Mouse (Mus musculus): ENCODE results near the gene 3110082J24Rik. TPM values are rescaled to one million over a fixed set of nuclear protein-coding genes. Genes with fewer than 3 reads are reported as not detected.

Gene 3110082J24Rik
- polyA plus RNA-seq (2017; shearing (Covaris generic)) = not detected

DNA sequence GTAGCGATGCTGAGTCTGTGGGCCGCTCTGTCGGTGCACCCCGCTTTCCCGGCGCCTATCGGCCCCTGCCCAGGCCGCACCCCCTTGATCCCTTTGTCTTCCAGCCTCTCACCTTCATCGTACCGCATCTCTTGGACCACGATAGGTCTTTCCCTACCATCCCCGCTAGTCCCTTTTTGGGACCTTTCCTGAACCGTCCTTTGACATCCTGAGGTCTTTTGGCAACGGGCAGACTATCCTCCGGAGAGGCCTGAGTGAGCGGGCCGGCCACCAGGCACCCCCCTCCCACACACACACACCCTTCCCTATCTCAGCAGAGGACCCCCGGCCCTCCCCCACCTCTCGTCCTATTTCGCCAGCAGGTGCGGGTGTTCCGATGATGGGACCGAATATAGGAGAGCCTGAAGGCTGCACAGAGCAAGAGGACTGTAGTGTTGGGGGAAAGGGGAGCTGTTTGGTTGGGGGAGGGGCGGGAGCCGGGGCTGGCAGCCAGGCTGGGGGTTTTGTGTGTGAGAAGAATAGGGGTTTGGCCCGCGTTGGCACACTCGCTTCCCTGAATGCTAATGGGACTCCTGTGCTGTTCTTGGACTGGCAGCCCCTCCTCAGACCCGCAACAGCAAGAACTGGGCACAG lies at the start of gene 3110082J24Rik:
3110082J24Rik (minus strand) TSS at position 419 of the 633 bp plus-strand sequence.

DNA sequence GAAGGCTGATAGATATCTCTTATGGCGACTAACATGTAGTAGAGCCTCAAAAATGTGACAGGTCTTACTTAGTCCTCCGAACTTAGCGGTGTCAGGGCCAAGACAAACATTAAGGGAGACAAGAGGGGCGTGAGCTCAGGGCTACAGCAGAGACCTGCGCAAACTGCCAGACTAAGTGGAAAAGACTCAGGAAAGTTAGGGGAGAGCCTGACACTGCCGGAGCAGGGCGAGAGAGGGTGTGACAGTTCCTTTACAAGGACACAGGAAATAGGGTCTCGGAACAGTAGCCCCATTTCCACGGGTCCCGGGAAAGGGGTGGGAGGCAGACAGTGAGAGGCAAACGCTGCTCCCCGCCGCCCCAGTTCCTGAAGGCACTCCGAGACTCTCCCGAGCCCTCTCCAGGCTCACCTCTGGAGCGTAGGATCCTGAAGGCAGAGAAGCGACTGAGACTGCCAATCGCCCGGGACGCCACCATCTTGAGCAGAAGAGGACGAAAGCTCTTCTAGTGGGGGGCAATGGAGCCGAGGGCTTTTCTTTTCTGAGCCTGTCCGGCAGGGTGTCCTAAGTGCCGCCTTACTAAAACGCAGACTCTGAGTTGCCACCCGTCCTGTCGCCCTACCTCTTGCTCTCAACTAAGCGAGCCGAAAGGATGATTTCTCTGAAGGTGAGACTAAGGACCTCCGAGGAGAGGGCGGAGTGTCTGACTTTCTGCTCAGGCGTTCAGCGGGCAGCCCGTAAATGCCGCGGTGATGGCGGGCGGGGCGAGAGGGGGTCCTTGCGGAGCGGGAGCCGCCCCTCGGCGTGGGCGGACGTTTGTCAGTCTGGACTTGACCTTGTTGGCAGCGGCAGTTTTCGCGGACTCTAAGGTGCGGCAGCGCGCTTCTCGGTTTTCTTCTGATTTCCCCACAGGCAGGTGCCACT lies 48.8 kb upstream of the 3110082J24Rik start, which contains the start of the genes Hadha and Hadhb:
Hadha (minus strand) TSS at position 689 of the 921 bp plus-strand sequence.
Hadhb (plus strand) TSS at position 775 of the 921 bp plus-strand sequence.

DNA sequence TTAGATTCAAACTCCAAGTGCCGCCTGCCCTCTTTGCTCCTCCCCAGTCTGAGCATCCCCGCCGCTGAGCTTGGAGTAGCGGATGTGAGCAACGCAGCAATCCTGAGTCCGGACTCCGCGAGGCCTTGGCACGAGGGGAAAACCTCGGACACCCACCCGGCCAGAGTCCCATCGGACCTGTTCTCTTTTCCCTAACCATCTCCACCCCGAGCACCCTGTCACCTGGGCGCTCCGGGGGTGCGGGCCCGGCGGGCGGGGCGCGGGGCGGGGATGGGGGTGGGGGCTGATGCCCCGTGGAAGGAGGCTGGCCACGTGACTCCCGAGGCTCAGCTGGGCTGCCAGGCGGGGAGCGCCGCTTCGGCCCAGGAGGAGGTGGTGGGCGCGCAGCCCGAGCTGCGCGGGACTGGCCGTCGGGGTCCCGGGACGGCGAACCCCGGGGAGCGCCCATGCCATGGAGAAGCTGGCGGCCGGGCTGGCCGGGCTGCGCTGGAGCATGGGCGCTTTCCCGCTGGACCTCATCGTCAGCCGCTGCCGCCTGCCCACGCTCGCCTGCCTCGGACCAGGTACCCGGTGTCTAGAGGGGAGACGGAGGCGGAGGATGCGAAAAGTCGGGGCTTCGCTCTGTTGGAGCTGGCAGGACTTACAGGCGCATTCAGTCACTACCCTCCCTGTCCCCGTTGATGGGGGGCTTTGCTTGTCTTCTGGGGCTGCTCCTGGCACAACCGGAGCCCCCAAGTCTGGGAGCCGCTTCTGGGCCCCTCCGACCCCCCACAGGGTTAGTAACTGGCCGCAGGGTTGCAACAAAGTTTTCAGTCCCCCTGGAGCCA lies 832 bp downstream of the 3110082J24Rik start, which contains the start of gene Garem2:
Garem2 (plus strand) TSS at position 321 of the 827 bp plus-strand sequence.

DNA sequence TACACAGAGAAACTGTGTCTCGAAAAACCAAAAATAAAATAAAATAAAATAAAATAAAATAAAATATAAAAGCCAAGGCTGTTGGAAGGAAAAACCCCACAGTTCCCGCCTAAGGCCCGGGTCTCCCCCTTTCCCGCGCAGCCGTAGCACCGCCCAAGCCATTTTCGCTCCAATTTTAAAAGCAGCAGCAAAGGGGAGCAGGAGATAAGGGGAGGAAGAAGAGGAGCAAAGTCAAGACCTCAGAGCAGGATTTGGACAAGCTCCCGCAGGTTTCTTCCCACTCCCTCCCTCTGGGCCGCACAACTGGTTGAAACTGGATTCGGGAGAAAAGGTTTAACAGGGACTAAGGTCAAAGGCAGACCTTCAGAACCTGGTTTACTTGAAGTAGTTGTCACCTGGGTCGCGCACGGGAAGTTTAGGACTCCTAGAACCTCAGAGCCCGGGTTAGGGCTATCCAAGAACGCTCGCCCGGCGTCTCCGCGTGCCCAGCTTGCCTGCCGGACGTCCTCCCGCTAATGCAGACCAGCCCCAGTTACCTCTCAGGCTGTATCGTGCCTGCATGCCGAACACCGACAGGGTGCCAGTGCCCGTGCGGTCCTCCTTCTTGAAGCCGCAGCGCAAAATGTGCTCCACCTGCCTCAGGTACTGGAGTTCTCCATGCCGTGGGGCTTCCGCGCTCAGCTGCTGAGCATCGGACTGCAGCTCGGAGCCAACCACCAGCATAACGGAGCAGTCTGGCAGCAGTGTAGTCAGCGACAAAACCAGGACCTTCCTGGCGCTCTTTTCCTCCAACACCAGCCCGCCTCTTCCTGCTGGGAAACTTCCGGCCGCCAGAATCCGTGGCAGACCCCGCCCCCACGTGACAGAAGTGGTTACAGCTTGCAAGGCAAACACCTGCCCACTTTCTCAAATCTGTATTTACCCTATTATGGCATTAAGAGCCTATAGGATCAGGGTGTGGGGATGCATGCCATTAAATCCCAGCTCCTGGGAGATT lies 32.8 kb downstream of the 3110082J24Rik start, which contains the start of gene Tyms:
Tyms (minus strand) TSS at position 793 of the 997 bp plus-strand sequence.

Other genes with a start within 250 kb of the 3110082J24Rik start
- gene Il6, start 93.0 kb downstream of the 3110082J24Rik start, polyA plus RNA-seq (2017; shearing (Covaris generic)) = not detected
- 12.8 TPM for gene Tyms, start 32.5 kb downstream of the 3110082J24Rik start, polyA plus RNA-seq (2017; shearing (Covaris generic))
- gene Garem2, start 925 bp downstream of the 3110082J24Rik start, polyA plus RNA-seq (2017; shearing (Covaris generic)) = 0.16 TPM
- 73.2 TPM for gene Hadha, start 49.1 kb upstream of the 3110082J24Rik start, polyA plus RNA-seq (2017; shearing (Covaris generic))
- 213 TPM for gene Hadhb, start 49.2 kb upstream of the 3110082J24Rik start, polyA plus RNA-seq (2017; shearing (Covaris generic))
- gene Adgrf3, start 99.6 kb upstream of the 3110082J24Rik start, polyA plus RNA-seq (2017; shearing (Covaris generic)) = not detected
- gene Selenoi, start 126.5 kb upstream of the 3110082J24Rik start, polyA plus RNA-seq (2017; shearing (Covaris generic)) = 17.2 TPM
- gene Drc1, start 175.3 kb upstream of the 3110082J24Rik start, polyA plus RNA-seq (2017; shearing (Covaris generic)) = 0.60 TPM